Mouse (Mus musculus) cerebellum, postnatal 36 days (tissue): Measurements from ENCODE around the gene Ccdc172.
A peak's percentile ranks its signal among the peaks of the same experiment; 100 is the strongest.

Source experiments
- DNase-seq, 2 experiments: peaks; one replicate each; pipeline ENCODE4 v3.0.0; 2021 to 2022; ENCODE audit warnings: mixed read lengths in 2 of 2

Ccdc172 gene

GRCm38 (mm10) chr19:58511818-58512217 is at the start of gene Ccdc172:
Gene Ccdc172, plus strand, starts transcription at chr19:58511993.
- DNase-seq = no peak

- DNase-seq = no peak
Observed at GRCm38 (mm10) chr19:58463755-58464154, 48.0 kb upstream of the Ccdc172 start.

- DNase-seq = no peak
Observed at GRCm38 (mm10) chr19:58468331-58468730, 43.5 kb upstream of the Ccdc172 start.

GRCm38 (mm10) chr19:58469421-58469820 is 42.4 kb upstream of the Ccdc172 start:
- peak; percentile 81 to 86 for DNase-seq

- DNase-seq = no peak
Observed at GRCm38 (mm10) chr19:58474251-58474650, 37.5 kb upstream of the Ccdc172 start.

GRCm38 (mm10) chr19:58482373-58482977 is 29.3 kb upstream of the Ccdc172 start:
- no peak for DNase-seq

- no peak for DNase-seq
Observed at GRCm38 (mm10) chr19:58486686-58487085, 25.1 kb upstream of the Ccdc172 start.

- no peak for DNase-seq
Observed at GRCm38 (mm10) chr19:58497106-58497505, 14.7 kb upstream of the Ccdc172 start.

GRCm38 (mm10) chr19:58499420-58499966 is 12.3 kb upstream of the Ccdc172 start:
- DNase-seq = no peak

GRCm38 (mm10) chr19:58500049-58500448 is 11.7 kb upstream of the Ccdc172 start:
- DNase-seq = no peak

- no peak for DNase-seq
Observed at GRCm38 (mm10) chr19:58521696-58522095, 9.9 kb downstream of the Ccdc172 start.

GRCm38 (mm10) chr19:58523736-58524394 is 12.1 kb downstream of the Ccdc172 start:
- DNase-seq = no peak

- no peak for DNase-seq
Observed at GRCm38 (mm10) chr19:58525457-58526239, 13.9 kb downstream of the Ccdc172 start.

GRCm38 (mm10) chr19:58533077-58533476 is 21.3 kb downstream of the Ccdc172 start:
- DNase-seq = no peak

GRCm38 (mm10) chr19:58536691-58537090 is 24.9 kb downstream of the Ccdc172 start:
- no peak for DNase-seq

GRCm38 (mm10) chr19:58540396-58540795 is 28.6 kb downstream of the Ccdc172 start:
- DNase-seq = no peak

- DNase-seq = no peak
Observed at GRCm38 (mm10) chr19:58548367-58548766, 36.6 kb downstream of the Ccdc172 start.

- DNase-seq = no peak
Observed at GRCm38 (mm10) chr19:58550489-58550888, 38.7 kb downstream of the Ccdc172 start.

GRCm38 (mm10) chr19:58550916-58551315 is 39.1 kb downstream of the Ccdc172 start:
- DNase-seq = no peak

- DNase-seq = no peak
Observed at GRCm38 (mm10) chr19:58554974-58555373, 43.2 kb downstream of the Ccdc172 start.

GRCm38 (mm10) chr19:58558352-58558751 is 46.6 kb downstream of the Ccdc172 start:
- peak in 1 of 2 experiments; percentile 34 for DNase-seq

GRCm38 (mm10) chr19:58562301-58562815 is 50.6 kb downstream of the Ccdc172 start:
- DNase-seq = no peak

GRCm38 (mm10) chr19:58571566-58571965 is 59.8 kb downstream of the Ccdc172 start:
- no peak for DNase-seq
